Mouse (Mus musculus) embryonic facial prominence, embryonic 11.5 days (tissue): ENCODE measurements around the gene Gk5. TPM values are rescaled to one million over a fixed set of nuclear protein-coding genes. Genes with fewer than 3 reads are reported as not detected.

Experiments used
- ATAC-seq: fragments of 200-750 bp; cut with Nextera tagmentation; replicated peaks from 2 replicates; pipeline ENCODE4 v1.8.0; 2017; ENCODE audit warnings: low read depth; ENCODE audit not compliant: insufficient number of reproducible peaks, low FRiP score, low TSS enrichment
- DNase-seq: peaks from one replicate; pipeline ENCODE4 v3.0.0-alpha.2; 2015; ENCODE audit warnings: low spot score
- H3K27ac ChIP-seq: fragments of 300-500 bp; sonication (generic); replicated peaks from 2 replicates; pipeline ENCODE4 v1.5.1; 2014; ENCODE audit warnings: mild to moderate bottlenecking, low read depth, low read length, control low read depth
- H3K27me3 ChIP-seq: fragments of 300-500 bp; sonication (generic); 2 replicates; pipeline ENCODE4 v1.6.1; 2014; ENCODE audit warnings: mild to moderate bottlenecking, low read length, moderate library complexity, mixed read lengths; ENCODE audit not compliant: control insufficient read depth, insufficient read depth
- H3K36me3 ChIP-seq: fragments of 300-500 bp; sonication (generic); replicated peaks from 2 replicates; pipeline ENCODE4 v1.6.1; 2014; ENCODE audit warnings: low read depth, mild to moderate bottlenecking, low read length, moderate library complexity, mixed read lengths; ENCODE audit not compliant: control insufficient read depth, insufficient read depth
- H3K4me1 ChIP-seq: fragments of 300-500 bp; sonication (generic); 2 replicates; pipeline ENCODE4 v1.6.1; 2014; ENCODE audit warnings: low read length, mixed read lengths; ENCODE audit not compliant: control insufficient read depth, insufficient read depth
- H3K4me2 ChIP-seq: fragments of 300-500 bp; sonication (generic); 2 replicates; pipeline ENCODE4 v1.6.1; 2014; ENCODE audit warnings: low read depth, mild to moderate bottlenecking, control low read depth, low read length, moderate library complexity
- H3K4me3 ChIP-seq: fragments of 300-500 bp; sonication (generic); 2 replicates; pipeline ENCODE4 v1.5.1; 2014; ENCODE audit warnings: low read depth, low read length, control low read depth
- H3K9ac ChIP-seq: fragments of 300-500 bp; sonication (generic); replicated peaks from 2 replicates; pipeline ENCODE4 v1.6.1; 2014; ENCODE audit warnings: mild to moderate bottlenecking, control low read depth, low read length
- H3K9me3 ChIP-seq: fragments of 300-500 bp; sonication (generic); replicated peaks from 2 replicates; pipeline ENCODE4 v1.6.1; 2016; ENCODE audit warnings: mild to moderate bottlenecking, low read length, inconsistent platforms, mixed read lengths; ENCODE audit not compliant: control insufficient read depth
- WGBS: fragments of 180-500 bp; shearing (Covaris S2); extraction: QIAGEN DNeasy Blood & Tissue Kit; methylation state at CpG from one replicate; pipeline ENCODE4 v1.1.7; 2014; 5-methylcytosine and 5-hydroxymethylcytosine counted together
- polyA plus RNA-seq: library from polyadenylated mRNA; unstranded; fragments of >200 nt; fragmentation: Nextera tagmentation; extraction: Ambion mirVana; gene quantifications from 2 replicates; pipeline ENCODE4 v1.2.1, GENCODE M21; 2014

Gk5 gene
- polyA plus RNA-seq, 1 experiment from 2014 or later = 3.0 TPM

- Histone ChIP-seq H3K4me1 (no peaks in the 10 kb centered on the region), H3K27me3 (no peaks in the 10 kb centered on the region), H3K9ac (no peak overlapping the region), H3K27ac (no peak overlapping the region), H3K4me3 (no peak overlapping the region), H3K4me2 (no peak overlapping the region), H3K36me3 (no peaks in the 10 kb centered on the region), H3K9me3 (no peaks in the 10 kb centered on the region)
- 92% methylated on average over 3 of the region's 3 CpGs for WGBS
- DNase-seq = no peak
- ATAC-seq = no peak
Observed at GRCm38 (mm10) chr9:96213036-96213645, 94.0 kb downstream of the Gk5 start.

DNA sequence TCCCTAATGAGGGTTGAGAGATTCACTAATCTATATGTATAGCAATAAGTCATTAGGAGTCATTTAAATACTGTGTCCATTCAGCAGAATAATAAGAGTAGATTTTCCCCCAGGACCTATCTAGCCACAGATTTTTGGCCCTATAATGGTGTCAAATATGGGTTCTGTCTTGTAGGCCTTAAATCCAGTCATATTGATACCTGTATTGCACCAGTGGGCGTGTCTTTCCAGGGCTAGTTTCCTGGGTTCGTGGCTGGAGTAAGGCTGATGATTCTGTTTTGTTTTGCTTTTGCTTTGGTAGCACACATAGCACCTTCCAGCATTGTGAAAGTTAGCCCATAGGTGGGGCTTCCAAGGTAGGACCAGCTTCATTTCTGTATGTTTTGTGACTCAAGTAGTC is 95.0 kb downstream of the Gk5 start:
- no peak overlapping the region for H3K4me3 ChIP-seq
- H3K9me3 ChIP-seq = no peaks in the 10 kb centered on the region
- H3K27me3 ChIP-seq = no peaks in the 10 kb centered on the region
- no peaks in the 10 kb centered on the region for H3K36me3 ChIP-seq
- 87% methylated on average over 2 of the region's 2 CpGs for WGBS
- no peak overlapping the region for H3K4me2 ChIP-seq
- H3K9ac ChIP-seq = no peak overlapping the region
- no peak for ATAC-seq
- H3K4me1 ChIP-seq = no peaks in the 10 kb centered on the region
- no peak overlapping the region for H3K27ac ChIP-seq
- DNase-seq = no peak

- no peaks in the 10 kb centered on the region for H3K4me1 ChIP-seq
- no peaks in the 10 kb centered on the region for H3K9me3 ChIP-seq
- ATAC-seq (no peak), DNase-seq (no peak)
- no peak overlapping the region for H3K9ac ChIP-seq
- H3K27me3 ChIP-seq = no peaks in the 10 kb centered on the region
- WGBS = 90% methylated on average over 1 of the region's 1 CpGs
- no peak overlapping the region for H3K4me3 ChIP-seq
- H3K36me3 ChIP-seq = no peaks in the 10 kb centered on the region
- H3K27ac ChIP-seq = no peak overlapping the region
- no peak overlapping the region for H3K4me2 ChIP-seq
Observed at GRCm38 (mm10) chr9:96217299-96217698, 98.1 kb downstream of the Gk5 start.

- Histone ChIP-seq H3K4me1 (no peaks in the 10 kb centered on the region), H3K4me2 (no peak overlapping the region), H3K36me3 (no peaks in the 10 kb centered on the region), H3K4me3 (no peak overlapping the region), H3K27me3 (no peaks in the 10 kb centered on the region), H3K27ac (no peak overlapping the region), H3K9ac (no peak overlapping the region), H3K9me3 (no peaks in the 10 kb centered on the region)
- DNase-seq (no peak), ATAC-seq (no peak)
Observed at GRCm38 (mm10) chr9:96217799-96218198, 98.6 kb downstream of the Gk5 start.

DNA sequence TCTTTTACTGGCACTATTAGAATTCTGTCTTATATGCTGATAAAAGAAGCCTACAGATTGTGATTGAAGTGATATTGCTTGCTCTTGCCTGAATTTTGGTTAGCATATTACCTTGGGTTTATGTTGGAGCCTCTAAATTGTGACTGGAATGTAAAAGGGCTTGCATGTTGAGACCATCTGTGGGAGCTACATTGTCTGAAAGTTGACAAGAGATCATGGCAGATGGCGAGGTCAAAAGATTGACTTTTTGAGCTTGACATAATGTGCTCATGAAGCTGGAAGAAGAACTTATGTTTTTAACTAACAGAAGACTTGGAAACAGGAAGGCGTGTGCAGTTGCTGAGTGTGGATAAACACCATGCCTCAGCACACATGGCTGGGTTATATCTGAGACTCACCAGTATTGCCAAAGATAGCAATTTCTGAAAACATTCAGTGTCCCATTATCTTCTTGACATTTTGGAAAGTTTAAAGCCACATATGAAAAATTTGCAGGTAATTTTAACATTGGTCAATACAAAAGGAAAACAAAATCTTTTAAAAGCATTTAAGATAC is 100.0 kb downstream of the Gk5 start:
- ATAC-seq = no peak

DNA sequence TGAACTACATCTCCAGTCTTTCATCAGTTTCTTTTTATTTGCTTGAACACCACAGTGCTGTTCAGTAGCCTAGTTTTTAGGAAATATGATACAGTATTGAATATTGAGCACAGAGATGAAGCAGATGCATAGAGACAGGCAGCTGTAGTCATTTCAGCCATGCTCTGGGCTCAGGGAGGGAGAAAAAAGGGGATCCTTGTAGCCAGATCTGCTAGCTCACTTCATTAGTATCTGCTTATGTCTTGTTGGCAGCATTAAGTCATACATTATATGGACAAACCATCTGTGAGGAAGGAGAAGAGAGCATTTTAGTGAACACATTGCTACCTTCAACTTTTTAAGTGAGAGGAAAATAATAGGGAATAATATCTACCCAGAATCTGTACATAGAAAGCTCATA is 101.3 kb downstream of the Gk5 start:
- Histone ChIP-seq H3K4me3 (no peak overlapping the region), H3K9ac (no peak overlapping the region), H3K36me3 (no peaks in the 10 kb centered on the region), H3K4me2 (no peak overlapping the region), H3K4me1 (no peaks in the 10 kb centered on the region), H3K27ac (no peak overlapping the region), H3K27me3 (no peaks in the 10 kb centered on the region), H3K9me3 (no peaks in the 10 kb centered on the region)
- ATAC-seq (no peak), DNase-seq (no peak)

More for the DNA sequence above, 100.0 kb downstream of the Gk5 start:
- Histone ChIP-seq H3K27me3 (no peaks in the 10 kb centered on the region), H3K36me3 (no peaks in the 10 kb centered on the region), H3K4me2 (no peak overlapping the region), H3K27ac (no peak overlapping the region), H3K4me3 (no peak overlapping the region), H3K4me1 (no peaks in the 10 kb centered on the region), H3K9ac (no peak overlapping the region), H3K9me3 (no peaks in the 10 kb centered on the region)
- 59% methylated on average over 2 of the region's 2 CpGs for WGBS
- DNase-seq = no peak

DNA sequence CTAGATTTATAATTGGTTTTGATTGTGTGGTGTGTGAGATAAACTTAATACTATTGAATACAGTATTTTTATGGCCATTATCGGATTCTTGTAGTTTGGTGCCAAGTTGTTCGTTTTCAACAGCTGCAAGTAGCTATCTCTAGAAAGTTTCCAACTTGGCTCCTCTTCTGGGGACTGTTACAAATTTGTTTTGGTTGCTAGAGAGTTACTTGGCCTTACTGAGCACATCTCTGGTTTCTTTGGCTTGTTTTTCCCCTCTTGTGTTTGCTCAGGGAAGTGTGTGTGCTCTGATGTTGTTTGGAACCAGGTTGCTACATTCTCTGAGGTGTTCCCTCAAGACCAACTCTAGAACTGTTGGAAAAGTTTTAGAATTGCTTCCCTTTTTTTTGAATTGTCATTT is 104.1 kb downstream of the Gk5 start:
- H3K4me3 ChIP-seq = no peak overlapping the region
- no peaks in the 10 kb centered on the region for H3K9me3 ChIP-seq
- H3K4me1 ChIP-seq = no peaks in the 10 kb centered on the region
- H3K36me3 ChIP-seq = no peaks in the 10 kb centered on the region
- WGBS = 96% methylated on average over 2 of the region's 2 CpGs
- H3K4me2 ChIP-seq = no peak overlapping the region
- no peak overlapping the region for H3K27ac ChIP-seq
- no peak overlapping the region for H3K9ac ChIP-seq
- H3K27me3 ChIP-seq = no peaks in the 10 kb centered on the region
- ATAC-seq = no peak
- DNase-seq = no peak

DNA sequence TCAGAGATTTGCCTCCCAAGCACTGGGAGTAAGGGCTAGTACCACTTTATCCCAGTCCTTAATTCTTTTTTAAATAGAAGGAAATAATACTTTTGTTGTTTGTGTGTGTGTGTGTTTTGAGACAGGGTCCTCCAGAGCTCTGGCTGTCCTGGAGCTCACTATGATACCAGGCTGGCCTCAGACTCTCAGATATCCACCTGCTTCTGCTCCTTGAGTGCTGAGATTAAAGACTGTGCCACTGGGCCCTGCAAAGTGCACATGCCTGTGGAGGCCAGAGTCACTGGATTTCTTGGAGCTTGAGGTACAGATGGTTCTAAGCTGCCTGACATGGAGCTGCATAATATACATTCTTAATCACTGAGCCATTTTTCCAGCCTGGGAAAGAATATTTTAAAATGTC is 109.1 kb downstream of the Gk5 start:
- no peak overlapping the region for H3K4me3 ChIP-seq
- no peak for ATAC-seq

More for the DNA sequence above, 109.1 kb downstream of the Gk5 start:
- DNase-seq = no peak
- Histone ChIP-seq H3K27me3 (no peaks in the 10 kb centered on the region), H3K4me1 (no peaks in the 10 kb centered on the region), H3K27ac (no peak overlapping the region), H3K9me3 (no peaks in the 10 kb centered on the region), H3K9ac (no peak overlapping the region), H3K36me3 (no peaks in the 10 kb centered on the region), H3K4me2 (no peak overlapping the region)
